Mouse (Mus musculus) MEL (cell line): ENCODE data around the gene Cpn2. TPM values are rescaled to one million over a fixed set of nuclear protein-coding genes. Genes with fewer than 3 reads are reported as not detected.

Experiments used
- DNase-seq: peaks from one replicate; pipeline ENCODE4 v3.0.0; 2011; ENCODE audit warnings: low read depth, low spot score
- H3K27ac ChIP-seq: 2 replicates; pipeline ENCODE4 v1.5.1; 2012; ENCODE audit warnings: low read depth, mild to moderate bottlenecking, control low read depth, low read length, moderate library complexity; ENCODE audit not compliant: control insufficient read depth
- H3K27me3 ChIP-seq, 2 experiments: fragments of 150-350 bp in 1 of 2; sonication (generic) in 1 of 2; 2 replicates each; pipeline ENCODE4 v1.6.1; 2012; ENCODE audit warnings: low read length in 2 of 2, mild to moderate bottlenecking in 2 of 2, improper control_type of control experiment in 1 of 2, moderate library complexity in 1 of 2; ENCODE audit not compliant: insufficient read depth in 2 of 2, control insufficient read depth in 1 of 2
- H3K36me3 ChIP-seq, 2 experiments: 2 replicates each; pipeline ENCODE4 v1.6.1; 2012 to 2014; ENCODE audit warnings: low read length in 2 of 2, improper control_type of control experiment in 1 of 2, inconsistent platforms in 1 of 2, mild to moderate bottlenecking in 1 of 2; ENCODE audit not compliant: insufficient read depth in 2 of 2, control insufficient read depth in 1 of 2
- H3K4me1 ChIP-seq, 2 experiments: fragments of 150-350 bp in 1 of 2; sonication (generic) in 1 of 2; 2 replicates each; pipeline ENCODE4 v1.6.1; 2012; ENCODE audit warnings: low read length in 2 of 2, improper control_type of control experiment in 1 of 2, mild to moderate bottlenecking in 1 of 2; ENCODE audit not compliant: insufficient read depth in 2 of 2, control insufficient read depth in 1 of 2
- H3K4me3 ChIP-seq, 2 experiments: fragments of 150-350 bp in 1 of 2; sonication (generic) in 1 of 2; 2 replicates each; pipeline ENCODE4 v1.5.1; 2012; ENCODE audit warnings: low read depth in 2 of 2, low read length in 2 of 2, mild to moderate bottlenecking in 2 of 2, moderate library complexity in 2 of 2, control low read depth in 1 of 2, improper control_type of control experiment in 1 of 2; ENCODE audit not compliant: control insufficient read depth in 1 of 2, insufficient read depth in 1 of 2
- H3K79me2 ChIP-seq: 2 replicates; pipeline ENCODE4 v1.6.1; 2012; ENCODE audit warnings: mild to moderate bottlenecking, low read length, moderate library complexity; ENCODE audit not compliant: control insufficient read depth, poor library complexity, insufficient read depth
- H3K9ac ChIP-seq: 2 replicates; pipeline ENCODE4 v1.6.1; 2012; ENCODE audit warnings: low read depth, mild to moderate bottlenecking, control low read depth, low read length, moderate library complexity; ENCODE audit not compliant: control insufficient read depth, poor library complexity, severe bottlenecking
- H3K9me3 ChIP-seq: fragments of 150-350 bp; sonication (generic); replicated peaks from 2 replicates; pipeline ENCODE4 v1.6.1; 2012; ENCODE audit warnings: mild to moderate bottlenecking, low read length, improper control_type of control experiment, moderate library complexity; ENCODE audit not compliant: insufficient read depth
- BHLHE40 ChIP-seq: IDR thresholded peaks from 2 replicates; pipeline ENCODE4 v1.6.1; 2012; ENCODE audit warnings: low read depth, mild to moderate bottlenecking, inconsistent platforms, low read length, improper control_type of control experiment, borderline replicate concordance
- CHD1 ChIP-seq: IDR thresholded peaks from 2 replicates; pipeline ENCODE4 v1.6.1; 2012; ENCODE audit warnings: low read depth, mild to moderate bottlenecking, inconsistent platforms, low read length, improper control_type of control experiment
- CHD2 ChIP-seq: IDR thresholded peaks from 2 replicates; pipeline ENCODE4 v1.6.1; 2011; ENCODE audit warnings: low read length, improper control_type of control experiment
- E2F4 ChIP-seq: IDR thresholded peaks from 2 replicates; pipeline ENCODE4 v1.6.1; 2011; ENCODE audit warnings: low read depth, low read length, improper control_type of control experiment, borderline replicate concordance
- ELF1 ChIP-seq: IDR thresholded peaks from 2 replicates; pipeline ENCODE4 v1.6.1; 2014; ENCODE audit warnings: low read depth, mild to moderate bottlenecking, inconsistent platforms, low read length, improper control_type of control experiment, moderate library complexity
- EP300 ChIP-seq, 2 experiments: IDR thresholded peaks; 2 replicates each; pipeline ENCODE4 v1.6.1; 2011; ENCODE audit warnings: improper control_type of control experiment in 2 of 2, low read length in 2 of 2, low read depth in 1 of 2, mild to moderate bottlenecking in 1 of 2
- ETS1 ChIP-seq: IDR thresholded peaks from 2 replicates; pipeline ENCODE4 v1.6.1; 2012; ENCODE audit warnings: low read depth, mild to moderate bottlenecking, inconsistent platforms, low read length, improper control_type of control experiment, moderate library complexity
- GABPA ChIP-seq: IDR thresholded peaks from 2 replicates; pipeline ENCODE4 v1.6.1; 2012; ENCODE audit warnings: low read depth, mild to moderate bottlenecking, inconsistent platforms, low read length, improper control_type of control experiment, moderate library complexity
- GATA1 ChIP-seq: IDR thresholded peaks from 2 replicates; pipeline ENCODE4 v1.6.1; 2011; ENCODE audit warnings: low read depth, low read length, improper control_type of control experiment
- KAT2A ChIP-seq: conservative IDR thresholded peaks from 2 replicates; pipeline ENCODE4 v1.6.1; 2012; ENCODE audit warnings: low read depth, low read length, improper control_type of control experiment, inconsistent platforms
- MAFK ChIP-seq: IDR thresholded peaks from 2 replicates; pipeline ENCODE4 v1.6.1; 2011; ENCODE audit warnings: low read depth, mild to moderate bottlenecking, low read length, improper control_type of control experiment, borderline replicate concordance
- MEF2A ChIP-seq: IDR thresholded peaks from 2 replicates; pipeline ENCODE4 v1.6.1; 2014; ENCODE audit warnings: low read depth, mild to moderate bottlenecking, inconsistent platforms, low read length, improper control_type of control experiment; ENCODE audit not compliant: poor library complexity, insufficient replicate concordance, severe bottlenecking; ENCODE audit errors: extremely low read depth
- MXI1 ChIP-seq: IDR thresholded peaks from 2 replicates; pipeline ENCODE4 v1.6.1; 2011; ENCODE audit warnings: mild to moderate bottlenecking, low read depth, low read length, improper control_type of control experiment
- MYB ChIP-seq: IDR thresholded peaks from 2 replicates; pipeline ENCODE4 v1.6.1; 2011; ENCODE audit warnings: mild to moderate bottlenecking, low read depth, low read length, improper control_type of control experiment
- MYC ChIP-seq: IDR thresholded peaks from 2 replicates; pipeline ENCODE4 v1.6.1; 2011; ENCODE audit warnings: low read depth, mild to moderate bottlenecking, low read length, improper control_type of control experiment, moderate library complexity
- NELFE ChIP-seq: IDR thresholded peaks from 2 replicates; pipeline ENCODE4 v1.6.1; 2011; ENCODE audit warnings: low read depth, low read length, improper control_type of control experiment
- NRF1 ChIP-seq: IDR thresholded peaks from 2 replicates; pipeline ENCODE4 v1.6.1; 2014; ENCODE audit warnings: low read depth, mild to moderate bottlenecking, inconsistent platforms, low read length, improper control_type of control experiment, moderate library complexity; ENCODE audit not compliant: poor library complexity, insufficient read depth, severe bottlenecking
- POLR2A ChIP-seq, 2 experiments: IDR thresholded peaks; 2 replicates each; pipeline ENCODE4 v1.6.1; 2011 to 2012; ENCODE audit warnings: low read length in 2 of 2, mild to moderate bottlenecking in 2 of 2, control low read depth in 1 of 2, improper control_type of control experiment in 1 of 2, low read depth in 1 of 2, moderate library complexity in 1 of 2; ENCODE audit not compliant: control insufficient read depth in 1 of 2, insufficient read depth in 1 of 2, poor library complexity in 1 of 2
- POLR2AphosphoS2 ChIP-seq: IDR thresholded peaks from 2 replicates; pipeline ENCODE4 v1.6.1; 2011; ENCODE audit warnings: low read length, improper control_type of control experiment
- POLR2AphosphoS5 ChIP-seq: IDR thresholded peaks from 2 replicates; pipeline ENCODE4 v1.6.1; 2012; ENCODE audit warnings: low read depth, borderline replicate concordance, mild to moderate bottlenecking, inconsistent platforms, low read length, moderate library complexity, mixed read lengths
- RCOR1 ChIP-seq: IDR thresholded peaks from 2 replicates; pipeline ENCODE4 v1.6.1; 2012; ENCODE audit warnings: low read depth, mild to moderate bottlenecking, inconsistent platforms, low read length, improper control_type of control experiment
- TAL1 ChIP-seq: IDR thresholded peaks from 2 replicates; pipeline ENCODE4 v1.6.1; 2012; ENCODE audit warnings: mild to moderate bottlenecking, inconsistent platforms, low read length, moderate library complexity, mixed read lengths
- TCF12 ChIP-seq: IDR thresholded peaks from 2 replicates; pipeline ENCODE4 v1.6.1; 2014; ENCODE audit warnings: low read depth, mild to moderate bottlenecking, inconsistent platforms, low read length, improper control_type of control experiment, moderate library complexity
- UBTF ChIP-seq: IDR thresholded peaks from 2 replicates; pipeline ENCODE4 v1.6.1; 2012; ENCODE audit warnings: low read depth, mild to moderate bottlenecking, inconsistent platforms, low read length, improper control_type of control experiment, moderate library complexity, borderline replicate concordance; ENCODE audit not compliant: insufficient read depth
- USF1 ChIP-seq: IDR thresholded peaks from 2 replicates; pipeline ENCODE4 v1.6.1; 2014; ENCODE audit warnings: low read depth, mild to moderate bottlenecking, inconsistent platforms, low read length, improper control_type of control experiment, moderate library complexity
- USF2 ChIP-seq, 2 experiments: IDR thresholded peaks; 2 replicates each; pipeline ENCODE4 v1.6.1; 2011 to 2012; ENCODE audit warnings: improper control_type of control experiment in 2 of 2, low read length in 2 of 2, borderline replicate concordance in 1 of 2, inconsistent platforms in 1 of 2, low read depth in 1 of 2, mild to moderate bottlenecking in 1 of 2; ENCODE audit not compliant: insufficient read depth in 1 of 2
- ZC3H11A ChIP-seq: IDR thresholded peaks from 2 replicates; pipeline ENCODE4 v1.6.1; 2012; ENCODE audit warnings: low read depth, mild to moderate bottlenecking, inconsistent platforms, low read length, improper control_type of control experiment
- ZMIZ1 ChIP-seq: IDR thresholded peaks from 2 replicates; pipeline ENCODE4 v1.6.1; 2012; ENCODE audit warnings: low read depth, mild to moderate bottlenecking, inconsistent platforms, low read length, improper control_type of control experiment, moderate library complexity
- ZNF384 ChIP-seq: IDR thresholded peaks from 2 replicates; pipeline ENCODE4 v1.6.1; 2012; ENCODE audit warnings: low read depth, mild to moderate bottlenecking, inconsistent platforms, low read length, improper control_type of control experiment
- polyA plus RNA-seq, 2 experiments: library from polyadenylated mRNA; stranded (reverse) in 1 of 2; unstranded in 1 of 2; fragments of >175 nt in 1 of 2; fragments of >200 nt in 1 of 2; gene quantifications; 2 replicates each; pipeline versions ENCODE4 v1.2.1 to v1.2.4; 2012; ENCODE audit warnings: low replicate concordance in 2 of 2, low read depth in 1 of 2; ENCODE audit not compliant: insufficient read length in 2 of 2, insufficient read depth in 1 of 2, missing spikeins in 1 of 2
- total RNA-seq: library from RNA; depleted of rRNA; stranded (reverse); fragments of 300-350 nt; gene quantifications from 2 replicates; pipeline ENCODE4 v1.2.3, GENCODE M21; 2012

The Cpn2 gene
- total and polyA plus RNA-seq, 3 experiments, result not detected

DNA sequence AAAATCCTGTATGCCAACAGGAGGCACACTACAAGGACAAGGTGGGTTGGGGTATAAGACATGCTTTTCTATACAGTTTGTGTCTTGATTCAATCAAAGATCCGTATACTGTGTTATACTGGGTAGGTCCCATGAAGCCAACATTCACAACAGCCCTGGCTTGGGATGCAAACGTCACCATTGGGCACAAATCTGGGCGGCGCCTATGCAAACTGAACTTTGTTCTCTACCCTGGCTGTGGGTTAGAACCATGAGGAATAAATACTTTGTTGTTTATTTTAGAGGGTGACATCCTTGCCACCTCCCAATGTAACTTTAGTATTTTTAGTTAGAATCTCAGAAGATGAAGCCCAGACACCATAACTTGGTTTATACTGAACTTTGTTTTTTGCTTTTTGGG, 13.9 kb downstream of the Cpn2 start:
- no peak for DNase-seq
- TF ChIP-seq EP300 (IDR thresholded peaks at IDR 0.05; ENCODE audit: low read depth in 1 of 2, low read length in 2 of 2) (no peak), POLR2AphosphoS5 (no peak), ZC3H11A (no peak), BHLHE40 (no peak)
- Histone ChIP-seq H3K36me3 (peaks cover 0 to 3% of the 10 kb centered on the region in 2 experiments; a peak in 2 of 4 replicates), H3K27ac (no peak overlapping the region), H3K9me3 (no peaks in the 10 kb centered on the region), H3K4me1 (peaks cover 0 to 13% of the 10 kb centered on the region in 2 experiments; a peak in 3 of 4 replicates), H3K79me2 (no peaks in the 10 kb centered on the region), H3K4me3 (no peak overlapping the region), H3K27me3 (no peaks in the 10 kb centered on the region), H3K9ac (no peak overlapping the region)

GRCm38 (mm10) chr16:30252003-30252418, 15.3 kb downstream of the Cpn2 start:
- H3K4me1 ChIP-seq, result 0 out of 4 replicates have a peak, but pooled peaks cover 0 to 4% of the 10 kb centered on the region in 2 experiments
- H3K36me3 ChIP-seq, result no peaks in the 10 kb centered on the region; a peak in 1 of 4 replicates
- H3K79me2 ChIP-seq, result no peaks in the 10 kb centered on the region
- H3K9ac ChIP-seq, result peak overlapping the region; percentile 42
- H3K27ac ChIP-seq, result no peak overlapping the region
- H3K9me3 ChIP-seq, result no peaks in the 10 kb centered on the region
- peak; percentile 93 for DNase-seq
- peak overlapping the region; percentile 66 to 90 for H3K4me3 ChIP-seq
- H3K27me3 ChIP-seq, result no peaks in the 10 kb centered on the region
- TF ChIP-seq KAT2A, result no peak
- TF ChIP-seq MAFK, result no peak
- no peak for TF ChIP-seq USF1
- no peak for TF ChIP-seq GATA1
- TF ChIP-seq NELFE, result no peak
- 0 out of 2 replicates have a peak, but pooled peaks have one; percentile 47 for TF ChIP-seq RCOR1
- no peak for TF ChIP-seq MYC
- no peak for TF ChIP-seq CHD2
- TF ChIP-seq BHLHE40, result peak; percentile 54; the same call in 1 of the 2 replicates
- TF ChIP-seq GABPA, result no peak
- no peak; the same call in 1 of the 2 replicates for TF ChIP-seq ZNF384
- no peak for TF ChIP-seq UBTF
- peak; percentile 66; the same call in 1 of the 2 replicates for TF ChIP-seq MXI1
- TF ChIP-seq POLR2AphosphoS2, result no peak
- TF ChIP-seq USF2 (IDR thresholded peaks at IDR 0.05; ENCODE audit: borderline replicate concordance in 1 of 2, insufficient read depth in 1 of 2, low read depth in 1 of 2, low read length in 2 of 2), result no peak
- no peak for TF ChIP-seq MEF2A
- TF ChIP-seq ELF1, result 0 out of 2 replicates have a peak, but pooled peaks have one; percentile 34
- no peak for TF ChIP-seq POLR2AphosphoS5
- TF ChIP-seq CHD1, result no peak
- 0 out of 2 replicates have a peak, but pooled peaks have one; percentile 29 for TF ChIP-seq TCF12
- no peak for TF ChIP-seq E2F4
- no peak for TF ChIP-seq ZMIZ1
- TF ChIP-seq ETS1, result no peak
- TF ChIP-seq MYB, result no peak; the same call in 1 of the 2 replicates
- TF ChIP-seq POLR2A (IDR thresholded peaks at IDR 0.05; ENCODE audit: control insufficient read depth in 1 of 2, insufficient read depth in 1 of 2, low read depth in 1 of 2, low read length in 2 of 2, poor library complexity in 1 of 2), result no peak
- TF ChIP-seq EP300 (IDR thresholded peaks at IDR 0.05; ENCODE audit: low read depth in 1 of 2, low read length in 2 of 2), result peak; percentile 1 to 22; a peak in 2 of 4 replicates
- no peak for TF ChIP-seq TAL1
- peak; percentile 99 for TF ChIP-seq ZC3H11A
- TF ChIP-seq NRF1, result no peak
